Mouse (Mus musculus) CD4-positive helper T cell, adult 2 months (primary cell): ENCODE results near the gene Ltk.
"Not testable (repeated sequence)": the region's sequence is repeated elsewhere in the genome, so short reads cannot be mapped to it uniquely, and the experiment has no call there.

Source experiments
- DNase-seq: peaks from one replicate; pipeline ENCODE4 v3.0.0-alpha.2; 2012; ENCODE audit warnings: low read depth, missing footprints, low spot score

The Ltk gene

DNA sequence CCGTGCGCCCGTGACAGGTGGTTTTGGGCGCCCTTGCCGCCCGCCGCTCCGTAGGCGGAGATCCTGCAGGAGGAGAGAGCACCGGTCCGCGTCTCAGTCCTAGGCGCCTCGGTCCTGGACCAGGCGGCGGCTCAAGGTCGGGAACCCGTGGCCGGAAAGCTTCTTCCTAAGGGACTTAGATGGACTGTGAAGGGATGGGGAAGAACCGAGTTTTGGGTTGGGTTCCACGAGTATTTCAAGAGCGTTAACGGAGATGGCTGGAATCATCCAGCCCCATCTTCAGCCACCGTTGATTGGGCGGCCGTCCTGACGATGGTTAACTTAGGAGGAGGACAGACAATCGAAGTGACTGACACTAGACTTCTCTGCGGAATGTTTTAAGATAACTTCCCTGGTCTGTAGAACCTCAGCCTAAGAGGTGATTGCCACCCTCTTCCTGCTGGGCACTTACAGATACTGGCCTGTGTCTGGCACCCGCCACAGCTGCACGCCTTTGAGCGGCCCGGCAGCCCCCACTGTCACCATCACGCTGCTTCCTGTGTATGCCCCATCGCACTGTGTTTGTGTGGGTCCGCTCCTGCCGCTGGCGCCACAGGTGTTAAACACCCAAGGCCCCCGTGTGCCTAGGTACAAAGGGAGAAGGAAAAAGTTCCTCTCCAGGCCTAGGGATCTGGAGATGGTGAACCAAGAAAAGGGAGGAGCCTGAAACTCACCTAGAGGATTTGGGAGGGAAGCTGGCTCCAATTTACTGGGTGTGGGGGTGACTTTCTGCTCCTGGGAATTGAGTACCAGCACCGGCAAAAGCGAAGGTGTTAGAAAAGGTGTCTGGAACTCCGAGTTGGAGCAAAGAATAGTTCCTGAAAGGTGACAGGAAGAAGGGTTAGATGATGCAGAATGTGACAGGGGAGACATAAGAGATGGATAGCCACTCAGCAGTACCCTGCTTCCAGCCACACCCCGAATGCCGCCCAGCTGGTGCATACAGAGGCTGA lies 1.1 kb downstream of the Ltk start:
- DNase-seq: no peak

DNA sequence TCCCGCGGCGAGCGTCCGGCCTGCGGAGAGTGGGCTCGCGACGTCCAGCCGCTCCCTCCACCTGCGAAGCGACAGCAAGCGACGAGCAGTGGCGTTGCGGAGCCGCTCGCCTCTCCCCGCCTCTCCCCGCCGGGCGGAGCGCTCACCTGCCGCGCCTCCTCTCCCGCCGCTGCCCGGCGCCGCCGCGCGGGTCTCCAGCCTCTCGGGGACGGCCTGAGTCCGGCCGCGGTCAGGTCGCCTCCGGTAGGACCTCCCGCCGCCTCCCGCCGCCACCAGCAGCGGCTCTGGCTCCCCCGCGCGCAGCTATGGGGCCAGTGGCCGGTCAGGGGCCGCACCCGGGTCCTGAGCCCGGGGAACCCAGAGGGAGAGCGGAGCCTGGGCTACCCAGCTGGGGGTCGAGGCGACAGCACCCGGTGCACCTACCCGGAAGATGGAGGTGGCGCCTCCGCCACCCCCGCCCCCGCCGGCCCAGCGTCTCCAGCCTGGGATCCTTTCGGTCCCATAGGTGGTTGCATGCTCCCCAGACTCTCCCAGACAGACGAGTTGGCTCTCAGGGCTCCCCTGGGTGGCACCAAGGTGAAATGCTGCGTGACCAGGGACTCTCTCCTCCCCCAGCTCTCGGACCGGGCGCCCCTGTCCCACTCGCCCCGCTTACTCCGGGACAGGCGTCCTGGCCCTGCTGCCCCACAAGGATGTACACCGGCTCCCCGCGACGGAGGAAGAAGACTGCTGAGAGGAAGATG lies 2.0 kb downstream of the Ltk start:
- DNase-seq: peak; percentile 32

DNA sequence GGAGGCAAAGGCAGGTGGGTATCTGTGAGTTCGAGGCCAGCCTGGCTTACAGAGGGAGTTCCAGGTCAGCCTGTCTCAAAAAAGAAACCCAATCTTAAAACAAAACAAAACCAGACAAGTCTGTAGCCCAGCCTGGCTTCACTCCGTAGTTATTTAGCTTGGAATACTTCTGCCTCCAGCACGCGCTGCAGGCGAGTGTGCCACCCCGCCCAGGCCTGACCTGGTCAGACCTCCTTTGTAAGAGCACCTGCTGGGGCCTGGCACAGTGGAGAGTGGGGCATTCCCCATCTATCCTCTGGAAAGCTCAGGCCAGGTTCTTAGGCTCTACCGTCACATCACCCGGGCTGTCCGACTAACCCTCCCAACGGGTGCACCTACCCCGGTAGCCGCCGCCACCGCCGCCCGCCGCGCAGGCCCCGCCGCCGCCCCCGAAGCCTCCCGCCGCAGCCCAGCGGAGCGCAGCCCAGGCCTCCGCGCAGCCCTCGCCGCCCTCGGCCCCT lies 2.6 kb downstream of the Ltk start:
- DNase-seq: no peak

DNA sequence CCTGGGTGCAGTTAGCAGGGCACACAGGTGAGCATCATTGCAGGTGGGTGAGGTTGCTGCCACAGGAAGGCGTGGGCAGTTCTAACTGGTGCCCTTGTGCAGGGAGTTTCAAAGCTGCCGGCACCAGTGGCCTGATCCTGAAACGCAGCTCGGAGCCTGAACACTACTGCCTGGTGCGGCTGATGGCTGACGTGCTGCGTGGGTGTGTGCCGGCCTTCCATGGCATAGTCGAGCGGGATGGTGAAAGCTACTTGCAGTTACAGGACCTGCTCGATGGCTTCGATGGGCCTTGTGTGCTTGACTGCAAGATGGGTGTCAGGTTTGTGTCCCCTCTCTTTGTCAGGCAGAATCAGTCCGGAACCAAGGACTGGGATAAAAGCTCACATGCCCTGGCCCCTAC lies 11.0 kb downstream of the Ltk start:
- DNase-seq: no peak

DNA sequence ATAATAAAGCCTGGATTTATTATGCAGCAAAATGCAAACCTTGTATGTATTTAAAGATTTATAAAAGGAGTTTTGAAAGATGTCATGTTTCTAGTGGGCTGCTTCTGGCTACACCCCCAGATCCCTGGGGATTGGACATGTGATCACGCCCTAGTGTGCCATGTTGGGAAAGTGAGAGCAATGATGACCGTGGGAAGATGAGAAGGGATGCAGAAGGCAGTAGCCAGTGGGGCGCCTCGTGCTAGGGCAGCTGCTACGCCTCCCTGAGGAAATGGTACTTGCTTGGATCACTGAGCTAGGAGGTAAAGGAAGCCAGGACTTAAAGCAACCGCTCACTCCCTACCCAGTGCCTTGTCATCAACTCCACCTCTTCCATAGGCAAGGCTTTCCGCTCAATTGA lies 12.7 kb downstream of the Ltk start:
- DNase-seq: no peak

DNA sequence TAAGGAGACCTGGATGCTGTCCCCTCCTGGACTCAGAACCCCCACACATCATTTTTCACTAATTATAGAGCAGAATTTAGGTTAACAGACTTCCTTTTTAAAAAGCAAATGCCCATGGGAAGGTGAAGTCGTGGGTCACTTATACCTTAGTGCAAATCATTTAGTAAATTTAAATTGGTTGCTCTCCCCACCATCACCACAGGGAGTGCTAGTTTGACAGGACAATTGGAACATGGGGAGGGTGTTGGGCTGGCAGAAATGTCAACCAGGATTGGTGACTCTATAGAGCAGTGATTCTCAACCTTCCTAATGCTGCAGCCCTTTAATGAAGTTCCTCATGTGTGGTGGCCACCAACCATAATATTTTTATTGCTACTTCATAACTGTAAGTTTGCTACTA lies 14.9 kb downstream of the Ltk start:
- no peak for DNase-seq

DNA sequence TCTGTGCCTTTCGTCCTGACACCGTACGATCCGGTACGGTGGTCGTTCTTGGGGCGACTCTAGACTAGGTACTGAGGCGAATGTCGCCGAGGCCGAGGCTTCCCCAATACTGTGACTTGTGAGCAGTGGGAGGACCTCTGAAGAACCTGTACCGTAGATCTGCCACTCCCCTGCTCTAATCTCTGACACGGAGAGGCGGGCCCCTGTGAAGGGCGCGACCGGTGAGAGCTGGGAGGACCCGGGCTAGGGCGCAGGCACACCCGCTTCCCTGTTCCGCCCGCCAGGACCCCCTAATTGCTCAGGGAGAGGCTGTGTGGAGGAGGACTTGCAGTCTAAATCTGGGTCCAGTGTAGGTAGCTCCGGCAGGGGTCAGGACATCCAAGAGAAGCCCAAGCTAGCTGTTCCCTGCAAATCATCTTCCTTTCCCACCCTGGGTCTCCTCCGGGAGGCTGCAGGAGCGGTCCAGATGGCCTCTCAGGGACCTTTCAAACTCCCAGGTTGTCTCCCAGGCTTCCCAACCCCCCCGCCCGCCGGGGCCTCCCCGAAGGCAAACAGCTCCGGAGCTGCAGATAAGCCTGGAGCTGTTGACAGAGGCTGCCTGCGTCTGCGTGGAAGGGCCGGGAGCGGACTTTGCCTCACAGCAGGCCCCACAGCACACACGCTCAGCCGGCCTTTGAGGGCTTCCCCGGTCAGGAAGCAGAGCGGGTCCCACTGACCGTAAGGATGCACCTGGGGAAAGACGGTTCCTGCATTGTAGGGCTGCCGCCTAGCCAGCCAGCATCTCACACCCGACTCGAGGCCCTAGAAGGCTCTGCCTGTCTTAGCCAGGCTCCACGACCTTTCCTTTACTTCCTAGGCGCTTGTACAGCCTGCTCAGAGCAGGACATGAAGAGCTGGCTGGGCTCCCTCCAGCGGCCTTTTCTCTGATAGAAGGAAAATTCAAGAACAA lies 15.8 kb downstream of the Ltk start:
- peak; percentile 50 for DNase-seq

DNA sequence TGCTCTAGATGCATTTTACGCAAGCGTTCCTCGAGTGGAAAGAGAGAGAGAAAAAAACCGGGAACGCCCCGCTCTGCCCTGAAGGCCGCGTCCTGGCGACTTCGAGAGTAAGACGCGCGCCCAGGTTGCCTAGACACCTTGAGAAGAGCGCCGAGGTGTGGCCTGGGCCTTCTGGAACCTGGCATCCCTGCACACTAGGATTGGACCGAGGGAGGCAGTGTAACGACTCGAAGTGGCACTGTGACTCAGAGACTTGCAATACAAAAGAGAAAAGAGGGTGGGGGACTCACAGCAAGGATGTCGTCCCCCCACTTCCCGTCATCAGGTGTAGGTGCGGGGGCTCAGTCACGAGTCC lies 16.4 kb downstream of the Ltk start:
- DNase-seq: no peak

DNA sequence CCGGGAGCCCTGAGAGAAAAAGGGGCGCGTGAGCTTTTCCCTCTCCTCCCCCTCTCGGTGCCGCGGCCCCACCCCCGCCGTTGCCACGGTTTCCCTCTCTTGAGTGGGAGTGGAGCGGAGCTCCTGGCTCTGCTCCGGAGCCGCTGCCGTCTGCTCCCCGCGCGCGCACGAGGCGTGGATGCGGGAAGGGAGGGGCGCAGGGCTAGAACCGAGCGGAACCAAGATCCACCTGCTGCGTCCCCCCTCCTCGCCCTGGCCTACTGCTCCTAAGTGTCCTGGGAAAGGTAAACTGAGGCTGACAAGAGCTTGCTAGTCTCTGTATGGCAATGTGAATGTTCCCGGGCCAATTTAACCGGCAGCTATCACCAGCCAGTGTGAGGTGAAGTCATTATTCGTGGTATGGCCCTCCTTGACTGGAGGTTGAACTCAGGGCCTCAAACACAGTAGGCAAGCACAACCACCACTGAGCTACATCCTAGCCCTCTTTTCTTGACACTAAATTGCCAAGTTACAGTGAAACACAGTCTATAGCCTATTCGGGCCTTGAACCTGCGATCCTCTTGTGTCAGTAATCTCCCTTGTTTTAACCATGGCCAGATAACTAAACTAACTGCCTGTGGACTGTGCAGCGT lies 16.9 kb downstream of the Ltk start:
- DNase-seq: peak; percentile 41

DNA sequence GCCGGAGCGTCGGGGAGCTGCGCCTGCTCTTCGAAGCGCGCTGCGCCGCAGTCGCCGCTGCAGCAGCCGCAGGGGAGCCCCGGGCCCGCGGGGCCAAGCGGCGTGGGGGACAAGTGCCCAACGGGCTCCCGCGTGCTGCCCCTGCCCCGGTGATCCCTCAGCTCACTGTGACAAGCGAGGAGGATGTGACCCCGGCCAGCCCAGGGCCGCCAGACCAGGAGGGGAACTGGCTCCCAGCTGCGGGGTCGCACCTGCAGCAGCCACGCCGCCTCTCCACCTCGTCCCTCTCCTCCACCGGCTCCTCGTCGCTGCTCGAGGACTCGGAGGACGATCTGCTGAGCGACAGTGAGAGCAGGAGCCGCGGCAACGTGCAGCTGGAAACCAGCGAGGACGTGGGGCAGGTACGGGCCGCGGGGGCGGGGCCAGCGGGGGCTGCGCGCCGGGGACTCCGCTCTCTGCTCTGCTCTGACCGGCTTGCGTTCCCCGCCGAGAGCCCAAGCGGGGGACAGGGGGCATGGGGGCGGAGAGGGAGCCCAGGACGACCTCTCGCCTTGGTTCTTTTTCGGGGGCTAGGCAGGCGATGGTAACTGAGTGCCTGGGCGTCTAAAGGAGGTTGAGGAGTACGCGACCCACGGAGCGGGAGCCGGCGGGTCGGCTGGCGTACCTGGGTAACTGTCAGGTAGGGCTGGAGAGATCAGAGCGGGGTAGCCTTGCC lies 17.6 kb downstream of the Ltk start:
- peak; percentile 73 for DNase-seq

DNA sequence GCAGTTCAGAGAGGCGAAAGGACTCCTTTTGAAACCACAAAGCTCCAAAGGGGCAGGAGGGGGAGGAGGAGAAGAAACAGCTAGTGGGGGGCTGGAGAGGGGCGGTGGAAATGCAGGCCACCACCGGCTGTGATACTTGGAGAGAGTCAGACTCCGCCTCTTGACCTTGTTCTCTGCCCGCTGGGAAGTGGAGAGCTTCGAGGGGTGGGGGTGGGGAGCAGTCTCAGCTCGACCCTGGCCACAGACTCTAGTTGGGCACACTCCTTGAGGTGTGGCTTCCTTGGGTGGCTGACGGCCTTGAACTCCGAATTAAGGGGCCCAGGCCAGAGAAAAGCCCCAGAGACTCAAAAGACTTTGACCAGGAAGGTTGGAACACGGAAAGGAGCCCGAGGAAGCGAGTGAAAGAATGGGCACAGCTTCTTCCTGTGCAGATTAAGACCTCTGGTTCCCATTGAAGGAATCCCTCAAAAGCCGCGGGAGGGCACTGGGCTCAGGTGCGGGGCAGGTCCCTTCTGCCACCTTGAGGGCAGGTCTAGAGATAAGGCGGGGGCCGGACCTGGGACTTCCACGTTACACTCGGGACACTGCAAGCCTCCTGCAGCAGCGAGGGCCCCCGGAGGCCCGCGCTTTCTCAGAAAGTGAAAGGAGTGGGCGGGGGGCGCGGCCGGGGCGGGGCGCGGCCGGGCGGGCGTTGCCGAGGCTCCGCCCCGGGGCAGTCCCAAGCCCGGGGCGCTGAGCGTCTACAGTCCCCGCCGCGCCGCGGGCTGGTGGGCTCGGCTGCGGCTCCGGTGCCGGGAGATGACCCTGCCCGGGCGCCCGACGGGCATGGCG lies 18.4 kb downstream of the Ltk start, which contains the start of gene Itpka:
Gene Itpka (plus strand): TSS at position 757 of the 831 bp plus-strand sequence.
- DNase-seq: peak; percentile 86

DNA sequence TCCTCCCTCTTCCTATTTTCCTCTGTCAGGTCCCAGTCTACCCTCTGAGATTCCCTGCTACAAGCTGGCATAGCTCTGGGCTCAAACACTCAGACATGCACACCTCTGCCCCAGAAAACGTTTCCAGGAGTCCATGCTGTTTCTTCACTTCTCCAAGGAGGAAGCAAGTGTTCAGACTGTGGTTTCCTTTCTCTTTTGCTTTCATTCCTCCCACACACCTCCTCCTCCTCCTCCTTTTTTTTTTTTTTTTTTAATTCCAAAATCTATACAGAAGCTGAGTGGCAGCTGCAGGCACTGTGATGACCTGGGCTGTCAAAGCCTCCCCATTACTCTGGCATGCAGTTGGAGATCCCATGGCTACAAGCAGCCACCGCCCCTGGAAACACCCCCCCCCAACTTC lies 19.7 kb downstream of the Ltk start:
- DNase-seq: peak; percentile 16

DNA sequence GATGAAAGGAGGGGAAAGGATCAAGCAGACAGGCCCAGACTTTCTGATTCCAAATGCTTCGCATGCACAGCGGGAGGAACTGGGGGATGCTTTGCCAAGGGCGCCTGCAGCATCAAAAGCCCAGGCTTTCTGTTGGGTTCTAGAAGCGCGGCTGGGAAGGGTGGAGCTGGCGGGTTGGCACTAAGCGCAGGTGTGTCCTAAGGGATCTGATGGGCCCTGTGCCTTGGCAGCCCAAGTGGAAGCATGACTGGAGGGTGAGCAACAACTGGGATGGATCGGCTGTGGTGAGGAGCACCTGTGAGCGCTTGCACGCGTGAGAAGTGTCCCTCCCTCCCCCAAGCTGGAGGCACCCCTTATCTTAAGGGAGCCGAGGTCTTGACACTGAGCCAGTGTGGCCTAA lies 23.1 kb downstream of the Ltk start:
- DNase-seq: no peak

DNA sequence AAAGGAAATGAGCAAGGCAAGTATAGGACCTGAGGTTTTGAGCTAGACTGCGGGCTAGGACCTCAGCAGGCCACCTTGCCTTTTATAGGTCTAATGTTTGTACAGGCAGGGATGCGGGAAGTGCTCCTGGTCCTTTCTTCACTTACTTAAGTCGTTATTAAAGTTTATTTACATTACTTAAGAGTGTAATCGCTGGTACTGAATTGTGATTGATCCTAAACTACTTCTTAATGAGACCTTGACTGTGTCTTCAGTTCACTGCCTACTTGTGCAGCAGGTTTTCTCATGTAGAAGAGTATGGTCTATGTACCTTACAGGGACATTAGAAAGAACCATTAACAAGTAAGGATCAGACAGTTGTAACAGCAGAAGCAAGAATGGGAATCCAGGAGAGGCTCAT lies 29.5 kb downstream of the Ltk start:
- DNase-seq: no peak

DNA sequence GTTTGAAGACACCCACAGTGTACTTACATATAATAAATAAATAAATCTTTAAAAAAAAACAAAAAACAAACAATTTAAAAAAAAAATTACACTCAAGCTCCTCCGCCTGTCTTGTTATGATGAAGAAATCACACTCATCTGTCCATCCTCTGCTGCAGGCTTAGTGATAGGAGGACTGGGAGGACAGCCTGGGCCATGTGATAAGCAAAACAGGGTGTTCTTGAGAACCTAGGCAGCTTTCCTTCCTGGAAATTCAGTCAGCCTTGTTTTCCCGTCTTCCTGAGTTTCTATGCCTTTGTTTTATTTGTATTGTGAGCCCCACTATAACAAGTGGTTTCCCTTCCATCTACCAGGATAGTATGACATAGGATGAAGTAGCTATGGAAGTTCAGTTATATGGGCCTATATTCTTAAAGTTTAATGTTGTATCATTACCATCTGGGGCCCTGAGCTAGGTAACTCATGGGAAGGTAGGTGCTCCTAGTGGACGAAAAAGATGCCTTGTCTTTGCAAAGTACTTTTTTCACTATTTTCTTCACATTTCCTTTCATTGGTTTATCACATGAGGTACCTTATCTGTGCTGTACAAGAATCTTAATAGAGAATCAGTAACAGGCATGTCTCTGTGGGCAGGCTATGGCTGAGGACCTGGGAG lies 32.3 kb downstream of the Ltk start:
- no peak for DNase-seq

DNA sequence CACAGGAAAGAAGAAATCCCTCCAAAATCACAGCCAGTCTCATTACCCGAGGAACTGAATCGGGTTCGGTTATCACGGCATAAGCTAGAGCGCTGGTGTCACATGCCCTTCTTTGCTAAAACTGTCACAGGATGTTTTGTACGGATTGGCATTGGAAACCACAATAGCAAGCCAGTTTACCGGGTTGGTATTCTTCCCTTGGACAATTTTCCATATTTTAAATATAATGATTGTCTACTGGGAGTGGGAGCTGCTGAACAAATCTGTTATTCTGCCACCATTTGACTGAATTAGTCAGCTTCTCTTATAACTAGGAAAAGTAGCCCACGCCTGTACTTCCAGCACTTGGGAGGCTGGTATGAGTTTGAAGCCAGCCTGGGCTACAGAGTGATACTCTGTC lies 39.2 kb downstream of the Ltk start:
- no peak for DNase-seq

DNA sequence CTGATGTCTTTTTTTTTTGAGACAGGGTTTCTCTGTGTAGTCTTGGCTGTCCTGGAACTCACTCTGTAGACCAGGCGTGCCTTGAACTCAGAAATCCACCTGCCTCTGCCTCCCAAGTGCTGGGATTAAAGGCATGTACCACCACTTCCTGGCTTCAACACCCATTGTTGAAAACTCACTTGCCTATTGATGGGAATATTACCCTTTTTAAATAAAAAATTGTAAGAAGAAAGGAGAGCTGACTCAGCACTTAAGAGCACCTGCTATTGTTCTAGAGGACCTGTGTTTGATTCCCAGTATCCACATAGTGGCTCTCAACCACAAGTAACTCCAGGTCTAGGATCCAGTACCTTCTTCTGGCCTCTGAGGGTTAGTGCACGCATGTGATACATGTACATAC lies 44.4 kb downstream of the Ltk start:
- DNase-seq: not testable (repeated sequence)

DNA sequence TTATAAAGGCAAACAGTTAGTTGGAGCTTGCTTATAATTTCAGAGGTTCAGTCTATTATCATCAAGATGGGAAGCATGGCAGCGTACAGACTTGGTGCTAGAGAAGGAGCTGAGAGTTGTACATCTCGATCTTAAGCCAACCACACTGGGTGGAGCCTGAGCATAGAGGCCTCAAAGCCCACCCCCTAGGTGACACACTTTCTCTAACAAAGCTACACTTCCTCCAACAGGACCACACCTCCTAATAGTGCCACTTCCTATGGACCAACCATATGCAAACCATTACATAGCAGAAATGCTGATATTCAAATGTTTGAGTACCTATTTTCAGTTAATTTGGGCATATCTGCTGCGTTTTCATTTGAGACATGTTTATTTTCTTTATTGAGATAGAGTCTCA lies 50.2 kb downstream of the Ltk start:
- no peak for DNase-seq

DNA sequence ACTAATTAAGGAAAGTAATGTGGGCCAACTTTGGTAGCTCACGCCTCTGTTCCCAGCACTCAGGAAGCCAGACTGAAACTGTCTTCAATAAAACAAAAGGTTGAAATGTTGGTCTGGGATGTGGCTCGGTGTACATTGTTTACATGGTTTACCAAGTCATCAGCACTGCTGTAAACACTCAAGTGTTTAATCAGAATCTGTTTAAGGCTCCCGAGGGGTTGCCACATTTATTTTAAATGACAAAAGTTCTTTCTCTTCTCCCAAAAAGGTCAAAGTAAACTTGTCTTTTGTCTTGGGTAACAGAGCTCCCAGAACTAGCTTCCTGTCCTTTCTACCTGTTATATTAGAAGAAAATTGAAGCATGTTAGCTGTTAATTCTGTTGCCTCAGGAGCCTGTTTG lies 52.6 kb downstream of the Ltk start:
- DNase-seq: no peak
